Comparison of ENCODE assay signal across 8 mouse cellular contexts in the genomic region with DNA sequence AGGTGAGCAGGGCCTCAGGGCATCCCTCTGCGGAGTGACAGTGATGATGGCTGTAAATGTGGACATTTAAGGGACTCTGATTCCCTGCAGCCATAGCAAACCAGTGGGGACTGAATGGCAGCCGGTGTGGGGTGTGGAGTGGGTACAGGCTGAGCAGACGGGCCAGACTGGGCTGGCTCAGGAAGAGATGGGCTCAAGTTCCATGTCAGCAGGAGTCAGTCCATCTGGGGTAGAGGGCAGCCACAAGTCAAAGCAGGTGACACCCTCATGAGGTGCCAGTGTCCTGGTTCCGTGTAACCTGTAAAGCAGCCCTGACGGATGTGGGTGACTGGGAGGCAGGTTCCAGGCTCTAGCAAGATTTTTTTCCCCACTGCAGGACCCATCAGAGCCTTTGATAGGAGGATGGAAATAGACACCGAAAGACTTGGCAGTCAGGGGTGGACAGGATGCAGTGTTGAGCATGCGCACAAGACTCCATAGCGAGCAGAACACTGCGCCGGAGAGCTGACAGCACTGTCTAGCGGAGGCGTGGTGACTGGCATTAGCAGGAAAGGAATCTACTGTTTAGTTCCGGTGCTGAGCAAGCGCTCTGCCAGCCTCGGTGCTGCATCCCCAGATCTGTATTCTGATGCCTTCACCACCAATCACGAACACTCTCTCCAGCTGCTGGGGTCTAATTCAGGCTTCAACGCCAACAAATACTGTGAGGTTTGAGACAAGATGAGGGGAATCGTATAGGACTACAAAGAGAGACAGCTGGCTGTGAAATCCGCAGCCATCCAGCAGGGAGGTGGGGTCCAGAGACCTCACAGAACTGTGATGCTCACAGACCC. TPM values are rescaled to one million over a fixed set of nuclear protein-coding genes. Genes with fewer than 3 reads are reported as not detected.
DNase-seq lines count a peak whose midpoint lies in the region; ATAC-seq and TF ChIP-seq lines count a peak whose summit lies in the region.

No protein-coding gene starts in this region.

- no peaks in the 10 kb centered on the region for H3K36me3 ChIP-seq in erythroblast, embryonic 14.5 days (ENCODE audit: control insufficient read depth)
- no peaks in the 10 kb centered on the region for H3K36me3 ChIP-seq in forebrain, embryonic 14.5 days (ENCODE audit: control insufficient read depth, insufficient read depth, low read length)
- no peaks in the 10 kb centered on the region for H3K36me3 ChIP-seq in heart, postnatal 0 days (replicated peaks; ENCODE audit: control insufficient read depth, insufficient read depth, low read length)
- H3K36me3 ChIP-seq in liver, adult 2 months (ENCODE audit: control insufficient read depth, insufficient read depth, low read length) = no peaks in the 10 kb centered on the region
- no peaks in the 10 kb centered on the region for H3K36me3 ChIP-seq in midbrain, postnatal 0 days (ENCODE audit: insufficient read depth, low read length)

- DNase-seq in forebrain, embryonic 14.5 days (ENCODE audit: low spot score) = peak; percentile 93
- peak; percentile 86 for DNase-seq in heart, postnatal 0 days (ENCODE audit: low spot score)
- peak; percentile 73 for DNase-seq in kidney, postnatal 14 days
- peak; percentile 73 for DNase-seq in liver, adult 2 months (ENCODE audit: extremely low read depth, low read depth, low spot score)
- DNase-seq in midbrain, postnatal 0 days (ENCODE audit: low spot score) = peak; percentile 95
- peak; percentile 72 for DNase-seq in spleen, postnatal 36 days (ENCODE audit: low spot score in 2 of 2)

- H3K4me1 ChIP-seq in erythroblast, embryonic 14.5 days (ENCODE audit: control insufficient read depth) = peaks cover 7% of the 10 kb centered on the region
- peaks cover 12% of the 10 kb centered on the region for H3K4me1 ChIP-seq in forebrain, embryonic 14.5 days (ENCODE audit: control insufficient read depth, insufficient read depth, low read length)
- H3K4me1 ChIP-seq in heart, postnatal 0 days (ENCODE audit: control insufficient read depth, insufficient read depth) = peaks cover 15% of the 10 kb centered on the region; the same call in 1 of the 2 replicates
- peaks cover 2% of the 10 kb centered on the region; the same call in 1 of the 2 replicates for H3K4me1 ChIP-seq in liver, adult 2 months (ENCODE audit: control insufficient read depth, insufficient read depth, low read length)
- no peaks in the 10 kb centered on the region for H3K4me1 ChIP-seq in midbrain, postnatal 0 days (ENCODE audit: insufficient read depth, low read length)

- H3K9ac ChIP-seq in forebrain, embryonic 14.5 days (ENCODE audit: low read length) = peak overlapping the region; percentile 38
- H3K9ac ChIP-seq in heart, postnatal 0 days (replicated peaks; ENCODE audit: low read depth, low read length) = 0 out of 2 replicates have a peak overlapping the region, but pooled peaks have one; percentile 13
- no peak overlapping the region for H3K9ac ChIP-seq in liver, adult 2 months (ENCODE audit: low read depth, low read length)
- peak overlapping the region; percentile 54 for H3K9ac ChIP-seq in midbrain, postnatal 0 days (replicated peaks; ENCODE audit: low read length, poor library complexity, severe bottlenecking)

- H3K4me2 ChIP-seq in forebrain, embryonic 14.5 days (ENCODE audit: low read length) = peak overlapping the region; percentile 47
- H3K4me2 ChIP-seq in heart, postnatal 0 days (ENCODE audit: low read depth, low read length) = peak overlapping the region; percentile 48
- peak overlapping the region; percentile 47 for H3K4me2 ChIP-seq in midbrain, postnatal 0 days (ENCODE audit: low read depth, low read length, poor library complexity, severe bottlenecking)

- WGBS in forebrain, embryonic 14.5 days = 31% methylated on average over 19 of the region's 19 CpGs
- 28% methylated on average over 19 of the region's 19 CpGs for WGBS in heart, postnatal 0 days
- 43% methylated on average over 19 of the region's 19 CpGs for WGBS in liver, adult 2 months
- 26% methylated on average over 19 of the region's 19 CpGs for WGBS in midbrain, postnatal 0 days

- TF ChIP-seq POLR2A in liver, adult 2 months (IDR thresholded peaks at IDR 0.05; ENCODE audit: extremely low read depth, insufficient read depth, low read length) = no peak

- no peaks in the 10 kb centered on the region for H3K79me2 ChIP-seq in liver, adult 2 months (ENCODE audit: control insufficient read depth, insufficient read depth, low read length)

- no peak for ATAC-seq in erythroblast, adult 5-6 weeks (replicated peaks; ENCODE audit: low FRiP score, poor library complexity, severe bottlenecking)
- ATAC-seq in forebrain, embryonic 14.5 days = peak; percentile 74
- peak; percentile 80 for ATAC-seq in heart, postnatal 0 days (ENCODE audit: insufficient read depth, low read depth)
- peak; percentile 87 for ATAC-seq in midbrain, postnatal 0 days (ENCODE audit: low FRiP score)

- no peaks in the 10 kb centered on the region; the same call in 1 of the 2 replicates for H3K9me3 ChIP-seq in erythroblast, embryonic 14.5 days (ENCODE audit: control insufficient read depth, low read length)
- H3K9me3 ChIP-seq in forebrain, embryonic 14.5 days (replicated peaks; ENCODE audit: control insufficient read depth, low read length) = 0 out of 2 replicates have a peak, but pooled peaks cover under 1% of the 10 kb centered on the region
- H3K9me3 ChIP-seq in heart, postnatal 0 days (replicated peaks; ENCODE audit: control insufficient read depth, low read length) = 0 out of 2 replicates have a peak, but pooled peaks cover 1% of the 10 kb centered on the region
- H3K9me3 ChIP-seq in midbrain, postnatal 0 days (ENCODE audit: low read length) = peaks cover 2% of the 10 kb centered on the region

- TF ChIP-seq EP300 in heart, postnatal 0 days (IDR thresholded peaks at IDR 0.05; ENCODE audit: low read depth) = no peak

- TF ChIP-seq CTCF in heart, postnatal 0 days (IDR thresholded peaks at IDR 0.05; ENCODE audit: low read depth) = peak; percentile 28
- no peak for TF ChIP-seq CTCF in liver, adult 2 months (IDR thresholded peaks at IDR 0.05; ENCODE audit: low read depth, low read length)
- peak; percentile 55 for TF ChIP-seq CTCF in midbrain, postnatal 0 days (IDR thresholded peaks at IDR 0.05)

- H3K27me3 ChIP-seq in erythroblast, embryonic 14.5 days (ENCODE audit: control insufficient read depth) = no peaks in the 10 kb centered on the region
- no peaks in the 10 kb centered on the region for H3K27me3 ChIP-seq in forebrain, embryonic 14.5 days (replicated peaks; ENCODE audit: control insufficient read depth, insufficient read depth, low read length)
- no peaks in the 10 kb centered on the region for H3K27me3 ChIP-seq in heart, postnatal 0 days (ENCODE audit: control insufficient read depth, insufficient read depth, low read length)
- H3K27me3 ChIP-seq in liver, adult 2 months (ENCODE audit: control insufficient read depth, insufficient read depth, low read length) = no peaks in the 10 kb centered on the region
- no peaks in the 10 kb centered on the region for H3K27me3 ChIP-seq in midbrain, postnatal 0 days (ENCODE audit: insufficient read depth, low read length)

- peak overlapping the region; percentile 10 for H3K4me3 ChIP-seq in erythroblast, embryonic 14.5 days (replicated peaks)
- H3K4me3 ChIP-seq in forebrain, embryonic 14.5 days (ENCODE audit: low read depth, low read length) = peak overlapping the region; percentile 16
- H3K4me3 ChIP-seq in heart, postnatal 0 days (ENCODE audit: low read depth, low read length) = peak overlapping the region; percentile 4; the same call in 1 of the 2 replicates
- H3K4me3 ChIP-seq in liver, adult 2 months (ENCODE audit: insufficient read depth, low read depth, low read length) = no peak overlapping the region
- H3K4me3 ChIP-seq in midbrain, postnatal 0 days (ENCODE audit: low read depth, low read length) = peak overlapping the region; percentile 23; the same call in 1 of the 2 replicates

- peak overlapping the region; percentile 83 for H3K27ac ChIP-seq in forebrain, embryonic 14.5 days (ENCODE audit: low read depth, low read length)
- no peak overlapping the region for H3K27ac ChIP-seq in heart, postnatal 0 days (ENCODE audit: low read depth)
- H3K27ac ChIP-seq in liver, adult 2 months (replicated peaks; ENCODE audit: insufficient read depth, low read depth, low read length) = no peak overlapping the region
- peak overlapping the region; percentile 74 for H3K27ac ChIP-seq in midbrain, postnatal 0 days (ENCODE audit: low read depth, low read length)

RNA-seq across cellular contexts. Expression of gene Arl11, which starts 18.3 kb away (rescaled TPM):
- polyA plus RNA-seq in erythroblast, embryonic 14.5 days (2012) = 0.07 TPM in 1 of 2 replicates, not detected in the other
- total RNA-seq in erythroblast, adult 5-6 weeks (2015; ENCODE audit: low replicate concordance) = 5.4 and 7.3 TPM in 2 replicates
- total RNA-seq in erythroblast, adult 5-6 weeks (2017; ENCODE audit: low replicate concordance) = 2.3 and 2.9 TPM in 2 replicates
- 0.56 and 0.72 TPM in 2 replicates for polyA plus RNA-seq in forebrain, embryonic 14.5 days (2014; fragmentation: Nextera tagmentation; extraction: Ambion mirVana)
- total RNA-seq in heart, postnatal 0 days (2014; rRNA removed; ENCODE audit: low replicate concordance) = not detected in 2 replicates
- polyA plus RNA-seq in heart, postnatal 0 days (2015; fragmentation: Nextera tagmentation; extraction: Ambion mirVana) = 0.33 and 0.79 TPM in 2 replicates
- 0.28 and 0.40 TPM in 2 replicates for total RNA-seq in liver, adult 2 months (2014; rRNA removed)
- polyA plus RNA-seq in liver, adult 2 months (2012; rRNA removed) = 0.07 and 0.37 TPM in 2 replicates
- total RNA-seq in midbrain, postnatal 0 days (2014; rRNA removed) = 0.14 TPM in 1 of 2 replicates, not detected in the other
- 0.55 and 0.63 TPM in 2 replicates for polyA plus RNA-seq in midbrain, postnatal 0 days (2015; fragmentation: Nextera tagmentation; extraction: Ambion mirVana)

RNA-seq across cellular contexts. Expression of gene Ebpl, which starts 32.4 kb away (rescaled TPM):
- polyA plus RNA-seq in erythroblast, embryonic 14.5 days (2012) = 0.01 and 0.02 TPM in 2 replicates
- total RNA-seq in erythroblast, adult 5-6 weeks (2015; ENCODE audit: low replicate concordance) = 0.19 and 0.42 TPM in 2 replicates
- total RNA-seq in erythroblast, adult 5-6 weeks (2017; ENCODE audit: low replicate concordance) = 0.09 and 1.1 TPM in 2 replicates
- polyA plus RNA-seq in forebrain, embryonic 14.5 days (2014; fragmentation: Nextera tagmentation; extraction: Ambion mirVana) = 10.0 and 10.5 TPM in 2 replicates
- total RNA-seq in heart, postnatal 0 days (2014; rRNA removed; ENCODE audit: low replicate concordance) = 0.38 and 0.46 TPM in 2 replicates
- polyA plus RNA-seq in heart, postnatal 0 days (2015; fragmentation: Nextera tagmentation; extraction: Ambion mirVana) = 2.9 and 3.4 TPM in 2 replicates
- 17.2 and 17.6 TPM in 2 replicates for total RNA-seq in liver, adult 2 months (2014; rRNA removed)
- 17.8 and 19.5 TPM in 2 replicates for polyA plus RNA-seq in liver, adult 2 months (2012; rRNA removed)
- 3.4 and 4.2 TPM in 2 replicates for total RNA-seq in midbrain, postnatal 0 days (2014; rRNA removed)
- polyA plus RNA-seq in midbrain, postnatal 0 days (2015; fragmentation: Nextera tagmentation; extraction: Ambion mirVana) = 8.8 and 9.0 TPM in 2 replicates

Comparison
In these comparisons a context has a peak if more than half of its experiments do, and no peak if none do; other contexts are left out.
1. H3K27ac ChIP-seq: peak in forebrain, embryonic 14.5 days (single experiment) and midbrain, postnatal 0 days (single experiment); none in heart, postnatal 0 days (single experiment) and liver, adult 2 months (single experiment).
2. Peak in every context shown above with its lines, with median percentiles within 50 percentile points of each other: DNase-seq and H3K4me2 ChIP-seq.